Mouse (Mus musculus) liver, embryonic 14.5 days (tissue): ENCODE data around the gene Gm28043.

Experiments
- CTCF ChIP-seq: IDR thresholded peaks from 2 replicates; pipeline ENCODE4 v1.5.1; 2016; ENCODE audit warnings: antibody characterized with exemption, low read depth, control low read depth
- EP300 ChIP-seq: IDR thresholded peaks from 2 replicates; pipeline ENCODE4 v1.6.1; 2016; ENCODE audit warnings: antibody characterized with exemption, low read depth

DNA sequence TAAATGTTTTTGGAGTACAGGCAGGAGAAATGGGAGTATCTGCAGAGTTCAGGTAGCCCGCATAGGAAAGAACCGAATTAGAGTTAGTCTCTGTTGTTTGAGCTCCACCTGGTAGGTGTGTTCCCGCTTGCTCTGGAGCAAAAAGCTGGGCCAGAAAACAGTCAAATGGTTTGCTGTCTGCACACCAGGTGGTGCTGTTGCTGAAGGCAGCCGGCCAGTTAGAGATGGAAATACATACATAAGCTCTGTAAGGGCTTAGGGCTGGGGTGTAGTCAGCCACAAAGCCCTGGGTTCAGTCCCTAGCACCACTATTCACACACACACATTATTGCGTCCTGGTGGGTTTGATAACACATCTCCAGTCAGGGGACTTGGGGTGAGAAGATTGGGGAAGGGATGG lies 21.4 kb downstream of the Gm28043 start:
- TF ChIP-seq CTCF = peak; percentile 86
- no peak for TF ChIP-seq EP300
